Mouse (Mus musculus) CH12.LX (cell line): Measurements from ENCODE around the gene Lipm. TPM values are rescaled to one million over a fixed set of nuclear protein-coding genes. Genes with fewer than 3 reads are reported as not detected.

Experiments used
- DNase-seq: peaks from one replicate; pipeline ENCODE4 v3.0.0-alpha.2; 2013; ENCODE audit errors: extremely low read depth
- H3K27ac ChIP-seq: 2 replicates; pipeline ENCODE4 v1.5.1; 2012; ENCODE audit warnings: low read depth, mild to moderate bottlenecking, control low read depth, moderate library complexity; ENCODE audit not compliant: insufficient read depth
- H3K27me3 ChIP-seq: replicated peaks from 2 replicates; pipeline ENCODE3; 2012; ENCODE audit warnings: inconsistent platforms
- H3K36me3 ChIP-seq, 2 experiments: replicated peaks in 1 of 2; 2 replicates each; pipeline versions ENCODE3 to v1.6.1; 2012; ENCODE audit warnings: inconsistent platforms in 1 of 2, low read length in 1 of 2, mild to moderate bottlenecking in 1 of 2, mixed read lengths in 1 of 2, moderate library complexity in 1 of 2; ENCODE audit not compliant: control insufficient read depth in 1 of 2, insufficient read depth in 1 of 2
- H3K4me1 ChIP-seq, 2 experiments: 2 replicates each; pipeline ENCODE4 v1.6.1; 2012; ENCODE audit warnings: inconsistent platforms in 1 of 2, moderate library complexity in 1 of 2; ENCODE audit not compliant: insufficient read depth in 2 of 2, control insufficient read depth in 1 of 2
- H3K4me2 ChIP-seq: 2 replicates; pipeline ENCODE4 v1.6.1; 2012; ENCODE audit warnings: low read depth, mild to moderate bottlenecking, control low read depth; ENCODE audit not compliant: poor library complexity, insufficient read depth, severe bottlenecking
- H3K4me3 ChIP-seq, 3 experiments: fragments of 150-350 bp in 1 of 3; sonication (generic) in 1 of 3; replicated peaks in 1 of 3; 2 replicates each; pipeline versions ENCODE3 to v1.5.1; 2011 to 2012; ENCODE audit warnings: low read depth in 2 of 3, low read length in 2 of 3, mild to moderate bottlenecking in 2 of 3, moderate library complexity in 2 of 3, control low read depth in 1 of 3, improper control_type of control experiment in 1 of 3, inconsistent platforms in 1 of 3, mixed read lengths in 1 of 3; ENCODE audit not compliant: poor library complexity in 1 of 3
- H3K79me2 ChIP-seq: replicated peaks from 2 replicates; pipeline ENCODE4 v1.6.1; 2012; ENCODE audit warnings: mild to moderate bottlenecking, moderate library complexity; ENCODE audit not compliant: control insufficient read depth, poor library complexity, insufficient read depth, severe bottlenecking; ENCODE audit errors: extremely low read depth
- H3K9ac ChIP-seq: 2 replicates; pipeline ENCODE4 v1.6.1; 2012; ENCODE audit warnings: low read depth, mild to moderate bottlenecking, control low read depth, moderate library complexity; ENCODE audit not compliant: insufficient read depth
- H3K9me3 ChIP-seq: replicated peaks from 2 replicates; pipeline ENCODE3; 2012; ENCODE audit warnings: low read length, inconsistent platforms, mixed read lengths
- BHLHE40 ChIP-seq: IDR thresholded peaks from 2 replicates; pipeline ENCODE4 v1.6.1; 2011; ENCODE audit warnings: mild to moderate bottlenecking, low read depth, low read length, improper control_type of control experiment
- CHD1 ChIP-seq: IDR thresholded peaks from 2 replicates; pipeline ENCODE4 v1.6.1; 2012; ENCODE audit warnings: low read depth, low read length, improper control_type of control experiment, inconsistent platforms
- CTCF ChIP-seq, 2 experiments: IDR thresholded peaks in 1 of 2; conservative IDR thresholded peaks in 1 of 2; 2 replicates each; pipeline ENCODE4 v1.5.1; 2011 to 2012; ENCODE audit warnings: low read depth in 2 of 2, low read length in 2 of 2, improper control_type of control experiment in 1 of 2, inconsistent platforms in 1 of 2, mild to moderate bottlenecking in 1 of 2, moderate library complexity in 1 of 2
- E2F4 ChIP-seq: IDR thresholded peaks from 2 replicates; pipeline ENCODE4 v1.6.1; 2011; ENCODE audit warnings: low read depth, low read length, improper control_type of control experiment; ENCODE audit not compliant: insufficient replicate concordance
- EP300 ChIP-seq: IDR thresholded peaks from 2 replicates; pipeline ENCODE4 v1.6.1; 2011; ENCODE audit warnings: low read length, improper control_type of control experiment
- ETS1 ChIP-seq: conservative IDR thresholded peaks from 2 replicates; pipeline ENCODE4 v1.6.1; 2012; ENCODE audit warnings: low read depth, mild to moderate bottlenecking, inconsistent platforms, low read length, improper control_type of control experiment, moderate library complexity
- GABPA ChIP-seq: IDR thresholded peaks from 2 replicates; pipeline ENCODE4 v1.6.1; 2012; ENCODE audit warnings: low read depth, low read length, improper control_type of control experiment, inconsistent platforms; ENCODE audit not compliant: insufficient replicate concordance
- JUN ChIP-seq: IDR thresholded peaks from 2 replicates; pipeline ENCODE4 v1.6.1; 2011; ENCODE audit warnings: low read depth, mild to moderate bottlenecking, low read length, improper control_type of control experiment, moderate library complexity; ENCODE audit not compliant: insufficient read depth
- JUND ChIP-seq: conservative IDR thresholded peaks from 2 replicates; pipeline ENCODE4 v1.6.1; 2011; ENCODE audit warnings: low read depth, low read length, improper control_type of control experiment
- KAT2A ChIP-seq: IDR thresholded peaks from 2 replicates; pipeline ENCODE4 v1.6.1; 2012; ENCODE audit warnings: low read length, improper control_type of control experiment, inconsistent platforms; ENCODE audit not compliant: insufficient replicate concordance
- MAZ ChIP-seq: IDR thresholded peaks from 2 replicates; pipeline ENCODE4 v1.6.1; 2012; ENCODE audit warnings: low read depth, mild to moderate bottlenecking, inconsistent platforms, low read length, improper control_type of control experiment, moderate library complexity
- MEF2A ChIP-seq: IDR thresholded peaks from 2 replicates; pipeline ENCODE4 v1.6.1; 2014; ENCODE audit warnings: low read depth, mild to moderate bottlenecking, inconsistent platforms, low read length, improper control_type of control experiment, borderline replicate concordance
- NRF1 ChIP-seq: IDR thresholded peaks from 2 replicates; pipeline ENCODE4 v1.6.1; 2014; ENCODE audit warnings: low read depth, mild to moderate bottlenecking, inconsistent platforms, low read length, improper control_type of control experiment, moderate library complexity
- POLR2AphosphoS2 ChIP-seq: IDR thresholded peaks from 2 replicates; pipeline ENCODE4 v1.6.1; 2011; ENCODE audit warnings: low read depth, low read length, improper control_type of control experiment
- RAD21 ChIP-seq: IDR thresholded peaks from 2 replicates; pipeline ENCODE4 v1.6.1; 2011; ENCODE audit warnings: low read depth, mild to moderate bottlenecking, low read length, improper control_type of control experiment, moderate library complexity
- RCOR1 ChIP-seq: conservative IDR thresholded peaks from 2 replicates; pipeline ENCODE4 v1.6.1; 2012; ENCODE audit warnings: low read depth, mild to moderate bottlenecking, inconsistent platforms, low read length, improper control_type of control experiment
- SMC3 ChIP-seq: IDR thresholded peaks from 2 replicates; pipeline ENCODE4 v1.6.1; 2011; ENCODE audit warnings: low read depth, low read length, improper control_type of control experiment
- TBP ChIP-seq: conservative IDR thresholded peaks from 2 replicates; pipeline ENCODE4 v1.6.1; 2011; ENCODE audit warnings: low read depth, low read length, improper control_type of control experiment
- TCF12 ChIP-seq: IDR thresholded peaks from 2 replicates; pipeline ENCODE4 v1.6.1; 2014; ENCODE audit warnings: low read depth, mild to moderate bottlenecking, inconsistent platforms, low read length, improper control_type of control experiment
- UBTF ChIP-seq: IDR thresholded peaks from 2 replicates; pipeline ENCODE4 v1.6.1; 2012; ENCODE audit warnings: low read depth, mild to moderate bottlenecking, inconsistent platforms, low read length, improper control_type of control experiment, moderate library complexity
- USF2 ChIP-seq: conservative IDR thresholded peaks from 2 replicates; pipeline ENCODE4 v1.6.1; 2011; ENCODE audit warnings: low read depth, low read length, improper control_type of control experiment
- ZMIZ1 ChIP-seq: IDR thresholded peaks from 2 replicates; pipeline ENCODE4 v1.6.1; 2012; ENCODE audit warnings: low read depth, mild to moderate bottlenecking, inconsistent platforms, low read length, improper control_type of control experiment
- dilution Hi-C: fragments of 300-500 bp; cut with MboI; formaldehyde crosslinking; loops from 2 replicates; pipeline ENCODE4 v1.14.3; 2020; ENCODE audit warnings: low sequenced_read_pairs; ENCODE audit not compliant: extremely low pct_unique_long_range_greater_than_20kb, extremely low pct_ligation_motif_present
- in situ Hi-C: fragments of 300-500 bp; cut with MboI; formaldehyde crosslinking; loops from 3 replicates; pipeline ENCODE4 v1.14.3; 2019; ENCODE audit warnings: low sequenced_read_pairs, low pct_ligation_motif_present, low pct_unique_long_range_greater_than_20kb, mixed read lengths
- polyA plus RNA-seq: library from polyadenylated mRNA; unstranded; fragments of >175 nt; gene quantifications from 2 replicates; pipeline ENCODE4 v1.2.1, GENCODE M21; 2012; ENCODE audit warnings: low read depth; ENCODE audit not compliant: insufficient read length
- total RNA-seq, 2 experiments: library from RNA; depleted of rRNA; stranded (reverse); fragments of 300-350 nt in 1 of 2; fragments of >200 nt in 1 of 2; gene quantifications; 2 replicates each; pipeline ENCODE4 v1.2.3; 2012 to 2014

Lipm gene
- total and polyA plus RNA-seq, 3 experiments: not detected

- in situ Hi-C loops (no loop called here), dilution Hi-C loops (no loop called here)
- no peaks in the 10 kb centered on the region for H3K27me3 ChIP-seq
- no peak overlapping the region for H3K9ac ChIP-seq
- TF ChIP-seq RAD21 (no peak), E2F4 (no peak), USF2 (no peak), MEF2A (no peak), NRF1 (no peak), UBTF (no peak), TBP (no peak), EP300 (no peak), TCF12 (no peak), RCOR1 (no peak), POLR2AphosphoS2 (no peak), BHLHE40 (no peak), JUND (no peak), ETS1 (no peak)
- H3K4me1 ChIP-seq: no peaks in the 10 kb centered on the region
- no peaks in the 10 kb centered on the region for H3K9me3 ChIP-seq
- H3K27ac ChIP-seq: no peak overlapping the region
- H3K79me2 ChIP-seq: no peaks in the 10 kb centered on the region
- DNase-seq: no peak
- no peaks in the 10 kb centered on the region for H3K36me3 ChIP-seq
- H3K4me3 ChIP-seq: no peak overlapping the region
- H3K4me2 ChIP-seq: no peak overlapping the region
Measured at GRCm38 (mm10) chr19:34139431-34140046, 38.8 kb downstream of the Lipm start.

- in situ Hi-C loops (no loop called here), dilution Hi-C loops (no loop called here)
- Histone ChIP-seq H3K4me3 (no peak overlapping the region), H3K4me1 (peaks cover 4 to 21% of the 10 kb centered on the region in 2 experiments; a peak in 2 of 4 replicates), H3K27me3 (no peaks in the 10 kb centered on the region), H3K27ac (no peak overlapping the region), H3K36me3 (no peaks in the 10 kb centered on the region), H3K9ac (no peak overlapping the region), H3K4me2 (peak overlapping the region; percentile 78), H3K9me3 (no peaks in the 10 kb centered on the region), H3K79me2 (no peaks in the 10 kb centered on the region)
- peak; percentile 46 for DNase-seq
- no peak for TF ChIP-seq KAT2A
- peak; percentile 45; the same call in 1 of the 2 replicates for TF ChIP-seq JUN
- TF ChIP-seq TCF12: no peak
- TF ChIP-seq JUND: peak; percentile 24; the same call in 1 of the 2 replicates
- TF ChIP-seq USF2: no peak
- no peak for TF ChIP-seq CHD1
- no peak for TF ChIP-seq GABPA
- TF ChIP-seq MEF2A: no peak
- TF ChIP-seq CTCF (conservative IDR thresholded peaks at IDR 0.05 in 1 of 2, IDR thresholded peaks at IDR 0.05 in 1 of 2; ENCODE audit: low read depth in 2 of 2, low read length in 2 of 2): no peak
- TF ChIP-seq MAZ: no peak
- no peak for TF ChIP-seq SMC3
- no peak for TF ChIP-seq NRF1
- no peak for TF ChIP-seq ZMIZ1
- no peak for TF ChIP-seq RCOR1
- TF ChIP-seq EP300: peak; percentile 57; the same call in 1 of the 2 replicates
Measured at GRCm38 (mm10) chr19:34148421-34148820, 47.7 kb downstream of the Lipm start.
